Mouse (Mus musculus) induced T-regulatory cell, adult 2 months (primary cell): ENCODE data around the gene Cd99l2.
"Not testable (repeated sequence)": the region's sequence is repeated elsewhere in the genome, so short reads cannot be mapped to it uniquely, and the experiment has no call there.

Experiments used
- DNase-seq: peaks from one replicate; pipeline ENCODE4 v3.0.0-alpha.2; 2012; ENCODE audit warnings: low read depth

Cd99l2 gene

GRCm38 (mm10) chrX:71492634-71493278 lies at the start of gene Cd99l2:
Gene Cd99l2, minus strand, starts transcription at chrX:71492849.
- DNase-seq: peak; percentile 88

GRCm38 (mm10) chrX:71540821-71541510 lies 48.3 kb upstream of the Cd99l2 start:
- DNase-seq: no peak

DNA sequence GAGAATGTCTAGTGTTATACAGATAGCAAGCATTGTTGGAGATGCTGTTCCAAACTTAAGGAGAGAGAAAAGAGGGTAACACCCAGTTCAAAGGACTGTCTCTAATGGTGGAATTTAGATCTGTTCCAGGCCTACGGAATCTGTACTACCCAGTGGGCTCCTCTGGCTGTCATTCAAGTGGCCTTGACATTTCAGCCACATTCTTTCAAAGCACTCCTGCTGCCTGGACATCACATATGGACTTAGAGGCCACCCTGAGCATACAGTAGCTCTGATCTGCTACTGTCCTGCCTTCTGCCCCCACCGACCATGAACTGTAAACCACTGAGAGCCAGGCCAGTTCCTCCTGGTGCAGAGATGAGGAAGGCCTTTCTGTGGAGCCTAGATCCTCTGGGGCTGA lies 45.1 kb upstream of the Cd99l2 start:
- no peak for DNase-seq

DNA sequence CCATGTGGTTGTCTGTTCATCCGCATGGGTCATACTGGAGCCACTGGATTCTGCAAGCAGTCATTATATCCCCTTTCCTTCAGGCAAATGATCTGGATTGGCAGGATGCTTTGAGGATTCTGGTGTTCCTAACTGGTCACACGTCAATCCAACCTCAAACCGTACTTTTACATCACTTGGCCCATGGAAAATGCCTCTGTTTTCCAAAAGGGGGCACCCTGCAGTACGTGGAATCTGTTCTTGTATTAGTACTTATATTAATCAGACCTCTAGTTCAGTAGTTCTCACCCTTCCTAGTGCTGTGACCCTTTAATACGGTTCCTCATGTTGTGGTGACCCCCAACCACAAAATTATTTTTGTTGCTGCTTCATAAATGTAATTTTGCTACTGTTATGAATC lies 41.5 kb upstream of the Cd99l2 start:
- DNase-seq: no peak

GRCm38 (mm10) chrX:71532635-71533034 lies 40.0 kb upstream of the Cd99l2 start:
- no peak for DNase-seq

GRCm38 (mm10) chrX:71528646-71529045 lies 36.0 kb upstream of the Cd99l2 start:
- DNase-seq: no peak

GRCm38 (mm10) chrX:71528150-71528549 lies 35.5 kb upstream of the Cd99l2 start:
- no peak for DNase-seq

GRCm38 (mm10) chrX:71527461-71527860 lies 34.8 kb upstream of the Cd99l2 start:
- DNase-seq: no peak

DNA sequence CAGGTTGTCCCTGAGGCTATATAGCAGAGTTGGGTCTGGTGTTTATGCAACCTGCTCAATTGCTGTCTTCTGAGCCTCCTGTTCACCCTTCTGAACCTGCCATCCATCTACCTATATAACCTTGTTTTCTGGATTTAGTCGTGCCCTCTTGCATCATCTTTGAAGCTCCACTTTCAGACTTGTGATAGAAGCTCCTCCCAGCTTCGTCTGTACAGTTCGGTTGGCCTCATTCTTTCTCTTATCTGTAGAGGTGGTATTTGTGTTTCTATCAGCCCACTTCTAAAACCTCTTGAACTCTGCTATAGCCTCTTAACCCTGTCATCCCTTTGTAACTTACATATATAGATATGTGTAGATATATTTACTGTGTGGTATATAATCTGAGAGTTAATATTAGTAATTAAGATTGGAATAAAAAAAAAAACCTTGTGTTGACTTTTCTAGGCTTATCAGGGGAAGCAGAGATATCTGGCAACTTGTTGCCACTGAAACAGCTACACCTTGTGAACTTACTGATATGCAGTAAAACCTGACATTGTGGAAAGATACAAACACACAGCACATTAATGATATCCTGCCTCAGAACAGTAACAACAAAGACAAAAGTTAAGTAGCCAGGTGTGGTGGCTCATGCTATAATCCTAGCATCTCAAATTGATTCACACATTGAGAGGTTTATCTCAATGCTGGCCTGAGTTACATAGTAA lies 33.1 kb upstream of the Cd99l2 start:
- no peak for DNase-seq

DNA sequence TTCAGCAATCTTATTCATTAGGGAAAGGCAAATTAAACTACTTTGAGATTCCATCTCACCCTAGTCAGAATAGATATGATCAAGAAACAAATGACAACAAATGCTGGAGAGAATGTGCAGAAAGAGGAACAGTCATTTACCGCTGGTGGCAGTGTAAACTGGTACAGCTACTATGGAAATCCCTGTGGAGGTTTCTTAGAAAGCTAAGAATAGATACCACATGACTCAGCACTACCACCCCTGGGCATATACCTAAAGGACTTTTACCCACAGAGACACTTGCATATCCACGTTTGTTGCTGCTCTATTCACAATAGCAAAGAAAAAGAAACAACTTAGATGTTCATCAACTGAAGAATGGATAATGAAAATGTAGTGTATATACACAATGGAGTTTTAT lies 31.7 kb upstream of the Cd99l2 start:
- DNase-seq: no peak

DNA sequence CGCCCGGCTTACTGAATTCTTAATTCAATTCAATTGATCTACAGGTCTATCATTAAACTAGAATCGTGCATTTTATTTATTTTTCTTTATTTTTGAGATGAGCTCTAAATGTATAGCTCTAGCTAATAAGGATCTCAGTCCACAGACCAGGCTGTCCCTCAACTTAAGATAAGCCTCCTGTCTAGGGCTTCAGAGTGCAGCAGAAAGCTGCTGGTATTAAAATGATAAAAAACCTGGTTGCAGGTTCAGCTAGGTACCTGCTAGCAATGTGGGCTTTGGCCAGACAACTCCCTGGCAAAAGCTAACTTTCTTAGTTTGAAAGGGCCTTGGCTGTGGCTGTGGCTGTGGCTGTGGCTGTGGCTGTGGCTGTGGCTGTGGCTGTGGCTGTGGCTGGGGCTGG lies 30.2 kb upstream of the Cd99l2 start:
- DNase-seq: no peak

DNA sequence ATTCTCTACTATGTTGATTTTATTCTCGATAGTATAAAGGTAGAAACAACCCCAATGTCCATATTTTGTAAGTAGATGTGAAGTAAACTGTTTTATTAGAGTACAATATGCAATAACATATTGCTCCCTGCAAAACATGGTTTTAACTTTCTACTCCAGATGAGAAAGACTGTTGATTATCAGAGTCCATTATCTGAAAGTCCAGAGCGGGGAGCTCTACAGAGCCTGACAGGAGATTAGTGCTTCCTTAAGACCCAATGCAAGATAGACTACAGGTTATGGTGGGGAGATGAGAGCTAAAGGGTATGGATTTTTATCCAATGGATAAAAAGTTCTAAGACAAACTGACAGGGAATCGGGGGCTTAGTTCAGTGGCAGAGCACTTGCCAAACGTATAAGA lies 26.6 kb upstream of the Cd99l2 start:
- no peak for DNase-seq

GRCm38 (mm10) chrX:71506591-71506990 lies 13.9 kb upstream of the Cd99l2 start:
- not testable (repeated sequence) for DNase-seq

DNA sequence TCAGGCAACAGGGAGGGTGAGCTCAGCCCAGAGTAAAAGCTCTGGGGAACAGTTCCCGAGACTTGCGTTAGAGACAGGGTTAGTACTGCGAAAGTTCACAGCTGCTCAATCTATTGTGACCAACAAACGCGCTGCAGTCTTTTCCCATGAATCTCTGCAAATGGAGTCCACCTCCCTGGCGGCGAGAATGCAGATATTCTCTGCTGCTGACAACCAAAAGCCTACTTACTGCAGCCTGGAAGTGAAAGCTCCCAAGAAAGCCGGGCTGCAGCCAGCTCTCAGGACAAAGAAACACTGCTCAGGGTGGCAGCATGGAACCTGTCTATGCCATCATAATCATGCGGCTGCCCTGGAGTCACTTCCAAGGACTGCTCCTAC lies 619 bp upstream of the Cd99l2 start:
- peak; percentile 40 for DNase-seq

- DNase-seq: no peak
Observed at GRCm38 (mm10) chrX:71491931-71492633, 567 bp downstream of the Cd99l2 start.

DNA sequence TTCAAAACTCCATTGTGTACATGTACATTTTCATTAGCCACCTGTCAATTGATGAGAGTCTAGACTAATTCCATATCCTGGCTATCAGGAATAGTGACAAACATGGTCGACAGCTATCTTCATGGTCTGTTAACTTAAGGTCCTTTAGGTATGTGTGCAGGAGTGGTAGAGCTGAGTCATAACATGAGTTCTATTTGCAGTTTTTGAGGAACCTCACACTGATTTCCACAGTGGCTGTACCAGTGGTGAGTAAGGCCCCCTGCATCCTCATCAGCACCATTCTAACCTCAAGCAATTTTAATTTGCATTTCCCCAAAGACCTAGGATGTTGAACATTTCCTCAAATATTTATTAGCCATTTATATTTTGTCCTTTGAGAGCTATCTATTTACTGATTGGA lies 3.3 kb downstream of the Cd99l2 start:
- DNase-seq: no peak

DNA sequence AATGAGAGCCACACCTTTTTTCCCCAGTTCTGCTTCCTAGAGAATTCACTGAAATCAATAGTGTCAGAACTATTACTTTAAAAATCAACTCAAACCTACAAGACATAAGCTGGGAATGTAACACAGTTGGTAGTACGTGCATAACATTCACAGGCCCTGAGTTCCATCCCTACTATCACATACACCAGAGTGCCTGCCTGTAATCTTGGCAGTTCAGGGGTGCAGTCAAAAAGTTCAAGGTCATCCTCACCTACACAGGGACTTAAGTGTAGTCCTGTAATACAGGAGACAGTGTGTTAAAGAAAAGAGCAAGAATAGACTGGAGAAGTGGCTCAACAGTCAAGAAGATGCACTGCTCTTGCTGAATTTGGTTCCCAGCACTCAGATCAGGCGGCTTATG lies 10.4 kb downstream of the Cd99l2 start:
- DNase-seq: no peak

DNA sequence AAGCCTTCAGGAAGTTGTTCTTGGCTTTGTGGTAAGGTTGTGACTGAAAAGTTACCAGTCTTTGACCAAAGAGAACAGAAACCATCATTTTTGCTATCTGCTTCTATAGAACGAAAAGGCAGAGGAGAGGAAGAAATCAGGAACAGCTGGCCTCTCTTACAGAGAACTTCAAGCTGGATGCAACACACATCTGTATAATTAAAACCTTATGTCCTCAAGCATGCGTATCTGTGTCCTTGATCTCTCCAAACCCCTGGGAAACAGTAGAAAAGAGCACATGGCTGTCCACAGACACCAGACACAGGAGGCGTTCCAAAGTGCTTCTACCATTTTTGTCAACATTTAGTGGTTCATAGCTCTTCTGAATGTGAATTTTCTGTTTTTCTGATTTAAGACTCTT lies 16.7 kb downstream of the Cd99l2 start:
- peak; percentile 38 for DNase-seq

- DNase-seq: no peak
Observed at GRCm38 (mm10) chrX:71475497-71475896, 17.2 kb downstream of the Cd99l2 start.

DNA sequence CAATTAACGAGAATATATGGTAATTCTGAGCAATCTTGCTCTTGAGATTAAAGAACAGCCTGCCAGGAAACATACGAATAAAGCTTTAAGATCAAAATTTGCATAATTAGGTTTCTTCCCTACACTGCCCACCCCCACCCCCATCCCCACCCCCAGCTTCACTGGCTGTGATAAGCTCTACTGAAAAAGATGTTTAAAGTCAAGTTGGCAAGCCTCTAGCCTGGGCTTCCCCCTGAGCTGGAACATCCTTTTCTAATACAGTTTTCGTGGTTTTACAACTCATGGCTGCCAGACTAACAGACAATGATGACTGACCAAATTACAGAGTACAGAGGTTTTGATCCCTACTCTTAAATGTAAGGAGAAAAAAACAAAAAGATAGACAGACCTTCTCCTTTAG lies 17.6 kb downstream of the Cd99l2 start:
- peak; percentile 45 for DNase-seq

GRCm38 (mm10) chrX:71474296-71474956 lies 18.2 kb downstream of the Cd99l2 start:
- peak; percentile 31 for DNase-seq

- peak; percentile 63 for DNase-seq
Observed at GRCm38 (mm10) chrX:71468639-71469295, 23.9 kb downstream of the Cd99l2 start.
